Mouse (Mus musculus) testis, adult 2 months (tissue): ENCODE data around the gene Nfic.

Source experiments
- CTCF ChIP-seq: fragments of 200-500 bp; IDR thresholded peaks from 2 replicates; pipeline ENCODE4 v1.5.1; 2012; ENCODE audit warnings: low read depth, mild to moderate bottlenecking, inconsistent platforms, low read length, moderate library complexity; ENCODE audit not compliant: control insufficient read depth, insufficient read depth, insufficient replicate concordance
- POLR2A ChIP-seq: fragments of 200-500 bp; IDR thresholded peaks from 2 replicates; pipeline ENCODE4 v1.6.1; 2012; ENCODE audit warnings: low read depth, mild to moderate bottlenecking, inconsistent platforms, low read length, moderate library complexity; ENCODE audit not compliant: control insufficient read depth

GRCm38 (mm10) chr10:81349146-81349545 lies 106.3 kb downstream of the Nfic start:
- TF ChIP-seq POLR2A = no peak
- TF ChIP-seq CTCF = no peak
